Mouse (Mus musculus) liver, embryonic 15.5 days (tissue): ENCODE results near the gene Gm10139. TPM values are rescaled to one million over a fixed set of nuclear protein-coding genes. Genes with fewer than 3 reads are reported as not detected.
"Not testable (repeated sequence)": the region's sequence is repeated elsewhere in the genome, so short reads cannot be mapped to it uniquely, and the experiment has no call there.

Experiments used
- ATAC-seq: fragments of 200-750 bp; cut with Nextera tagmentation; 2 replicates; pipeline ENCODE4 v1.8.0; 2017; ENCODE audit warnings: moderate number of reproducible peaks, mild to moderate bottlenecking, moderate library complexity; ENCODE audit not compliant: insufficient read depth
- H3K27ac ChIP-seq: fragments of 300-500 bp; sonication (generic); replicated peaks from 2 replicates; pipeline ENCODE4 v1.5.1; 2015; ENCODE audit warnings: mild to moderate bottlenecking, inconsistent platforms
- H3K27me3 ChIP-seq: fragments of 300-500 bp; sonication (generic); 2 replicates; pipeline ENCODE4 v1.6.1; 2015; ENCODE audit warnings: mild to moderate bottlenecking, inconsistent platforms
- H3K36me3 ChIP-seq: fragments of 300-500 bp; sonication (generic); replicated peaks from 2 replicates; pipeline ENCODE4 v1.6.1; 2015; ENCODE audit warnings: moderate library complexity, mild to moderate bottlenecking, inconsistent platforms
- H3K4me1 ChIP-seq: fragments of 300-500 bp; sonication (generic); replicated peaks from 2 replicates; pipeline ENCODE4 v1.6.1; 2015; ENCODE audit warnings: inconsistent platforms
- H3K4me2 ChIP-seq: fragments of 300-500 bp; sonication (generic); 2 replicates; pipeline ENCODE4 v1.6.1; 2015; ENCODE audit warnings: moderate library complexity, mild to moderate bottlenecking, inconsistent platforms
- H3K4me3 ChIP-seq: fragments of 300-500 bp; sonication (generic); replicated peaks from 2 replicates; pipeline ENCODE4 v1.5.1; 2015; ENCODE audit warnings: mild to moderate bottlenecking, inconsistent platforms
- H3K9ac ChIP-seq: fragments of 300-500 bp; sonication (generic); 2 replicates; pipeline ENCODE4 v1.6.1; 2015; ENCODE audit warnings: moderate library complexity, mild to moderate bottlenecking, inconsistent platforms
- H3K9me3 ChIP-seq: fragments of 300-500 bp; sonication (generic); replicated peaks from 2 replicates; pipeline ENCODE4 v1.6.1; 2016; ENCODE audit warnings: inconsistent platforms
- WGBS: fragments of 180-500 bp; shearing (Covaris S2); methylation state at CpG from one replicate; pipeline ENCODE4 v1.1.7; 2015; ENCODE audit warnings: mixed read lengths; ENCODE audit not compliant: insufficient replicate concordance; 5-methylcytosine and 5-hydroxymethylcytosine counted together
- polyA plus RNA-seq: library from polyadenylated mRNA; unstranded; fragments of >200 nt; fragmentation: Nextera tagmentation; extraction: Ambion mirVana; gene quantifications from 2 replicates; pipeline ENCODE4 v1.2.1, GENCODE M21; 2015

The Gm10139 gene
- polyA plus RNA-seq: not detected in 2 replicates

- not testable (repeated sequence) for ATAC-seq, H3K4me3 ChIP-seq, H3K9me3 ChIP-seq, H3K9ac ChIP-seq, H3K27ac ChIP-seq, H3K36me3 ChIP-seq, H3K27me3 ChIP-seq, H3K4me1 ChIP-seq, H3K4me2 ChIP-seq
- WGBS: 38% methylated on average over 1 of the region's 3 CpGs
These were observed at the start of gene Gm10139 for GRCm38 (mm10) chr13:65512378-65512777. Gm10139 (plus strand) TSS chr13:65512678.

- not testable (repeated sequence) for H3K9me3 ChIP-seq, H3K27me3 ChIP-seq, H3K4me1 ChIP-seq, H3K4me2 ChIP-seq, H3K27ac ChIP-seq, H3K36me3 ChIP-seq, ATAC-seq, H3K9ac ChIP-seq, H3K4me3 ChIP-seq
- WGBS: 54% methylated on average over 4 of the region's 4 CpGs
These were observed 45.2 kb downstream of the Gm10139 start for GRCm38 (mm10) chr13:65557636-65558035.

Other genes with a start within 250 kb of the Gm10139 start
- 3.2 and 3.4 TPM in 2 replicates for gene Zfp369, start 233.9 kb upstream of the Gm10139 start, polyA plus RNA-seq